Mouse (Mus musculus): ENCODE results near the gene Parva. TPM values are rescaled to one million over a fixed set of nuclear protein-coding genes. Genes with fewer than 3 reads are reported as not detected.

The Parva gene
- polyA plus RNA-seq, 1 experiment from 2014 or later, result 26.2 TPM

DNA sequence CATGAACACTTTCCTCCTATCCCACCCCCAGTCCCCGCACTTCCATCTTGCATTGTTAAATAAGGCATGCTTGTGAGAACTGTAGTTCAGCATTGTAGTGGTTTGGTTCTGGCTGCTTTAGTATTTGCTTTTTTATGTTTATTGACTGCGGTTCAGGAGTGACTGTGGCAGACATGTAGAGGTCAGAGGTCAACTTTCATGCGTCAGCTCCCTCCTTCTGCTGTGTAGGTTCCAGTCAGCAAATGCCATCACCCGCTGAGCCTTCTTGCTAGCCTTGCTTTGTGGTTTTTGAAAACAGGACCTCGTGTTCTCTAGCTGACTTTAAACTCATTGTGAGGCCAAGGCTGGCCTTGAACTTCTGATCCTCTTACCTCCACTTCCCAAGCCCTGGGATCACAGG lies 103.6 kb downstream of the Parva start:
- Histone ChIP-seq H3K4me2 (no peak overlapping the region), H3K4me1 (replicated peaks) (peaks cover 34% of the 10 kb centered on the region), H3K36me3 (no peaks in the 10 kb centered on the region), H3K27me3 (no peaks in the 10 kb centered on the region), H3K27ac (replicated peaks) (no peak overlapping the region), H3K9me3 (no peaks in the 10 kb centered on the region), H3K4me3 (no peak overlapping the region), H3K9ac (no peak overlapping the region)
- 56% methylated on average over 5 of the region's 5 CpGs for WGBS
- no peak for ATAC-seq (ENCODE audit: low read depth)

DNA sequence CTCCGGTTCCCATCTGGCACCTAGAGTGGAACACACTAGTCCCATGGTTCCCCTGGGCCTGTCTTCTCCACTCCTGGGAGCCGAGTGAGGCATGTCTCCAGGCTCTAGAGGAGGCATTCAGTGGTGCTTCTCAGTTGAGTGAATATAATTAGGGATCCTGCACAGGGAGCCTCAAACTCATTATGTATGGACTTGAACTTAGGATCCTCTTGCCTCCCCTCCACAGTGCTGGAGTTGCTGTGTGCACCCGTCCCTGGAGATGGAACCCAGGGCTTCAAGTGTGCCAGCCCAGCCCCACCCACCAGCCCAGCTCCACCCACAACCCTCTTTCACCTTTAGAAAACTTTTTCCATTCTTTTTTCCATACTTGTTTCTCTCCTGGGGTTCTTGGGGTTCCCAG lies 106.8 kb downstream of the Parva start:
- no peaks in the 10 kb centered on the region for H3K27me3 ChIP-seq
- H3K4me3 ChIP-seq, result no peak overlapping the region
- 70% methylated on average over 3 of the region's 3 CpGs for WGBS
- no peaks in the 10 kb centered on the region for H3K36me3 ChIP-seq
- ATAC-seq (ENCODE audit: low read depth), result no peak
- H3K9me3 ChIP-seq, result no peaks in the 10 kb centered on the region
- H3K9ac ChIP-seq, result no peak overlapping the region
- H3K4me2 ChIP-seq, result no peak overlapping the region
- H3K4me1 ChIP-seq (replicated peaks), result peaks cover 23% of the 10 kb centered on the region
- H3K27ac ChIP-seq (replicated peaks), result no peak overlapping the region

DNA sequence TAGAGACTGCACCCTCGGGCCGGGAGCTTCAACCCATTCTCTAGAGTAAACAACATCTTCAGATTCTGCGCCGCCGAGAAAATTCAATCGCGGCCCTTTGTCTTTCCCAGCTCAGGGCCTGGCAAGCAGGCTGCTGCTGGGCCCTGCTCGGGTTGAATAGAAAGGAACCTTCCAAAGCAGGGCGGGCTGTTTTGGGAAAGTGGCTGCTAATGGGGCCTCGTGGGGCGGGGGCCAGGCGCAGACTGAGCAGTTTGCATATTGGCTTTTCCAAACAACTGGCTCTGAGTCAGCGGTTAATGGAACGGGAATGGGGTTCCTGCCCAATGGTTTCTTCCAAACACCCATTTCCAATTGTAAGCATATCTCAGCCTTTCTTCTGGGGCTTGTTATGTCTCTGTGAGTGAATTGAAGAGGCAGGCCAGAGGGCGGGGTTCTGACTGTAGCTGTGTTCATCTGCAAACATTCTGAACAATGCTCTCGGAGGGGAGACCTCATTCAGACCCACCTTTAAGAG lies 108.2 kb downstream of the Parva start:
- Histone ChIP-seq H3K36me3 (no peaks in the 10 kb centered on the region), H3K27ac (replicated peaks) (peak overlapping the region; percentile 74), H3K9ac (peak overlapping the region; percentile 6; the same call in 1 of the 2 replicates), H3K27me3 (no peaks in the 10 kb centered on the region), H3K9me3 (no peaks in the 10 kb centered on the region), H3K4me2 (peak overlapping the region; percentile 20; the same call in 1 of the 2 replicates), H3K4me1 (replicated peaks) (peaks cover 23% of the 10 kb centered on the region), H3K4me3 (no peak overlapping the region)
- ATAC-seq (ENCODE audit: low read depth), result peak; percentile 91
- 6% methylated on average over 16 of the region's 16 CpGs for WGBS

DNA sequence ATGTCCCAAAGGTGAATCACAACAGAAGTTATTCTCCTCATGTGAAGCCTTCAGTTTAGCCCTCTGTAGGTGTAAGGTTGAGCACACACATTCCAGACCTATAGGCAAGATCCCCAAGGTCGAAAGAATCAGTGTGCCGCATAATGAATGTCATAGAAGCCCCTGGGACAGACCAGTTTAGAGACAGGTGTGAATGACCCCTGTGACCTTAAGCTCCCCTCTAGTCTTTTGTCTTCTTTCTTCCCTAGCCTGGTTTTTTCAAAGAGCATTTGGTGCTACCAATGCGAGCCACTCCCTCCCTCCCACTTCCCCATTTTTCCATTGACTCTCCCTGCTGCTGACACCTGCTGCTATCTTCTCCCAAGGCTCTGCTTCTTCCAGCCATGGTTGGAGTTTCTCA lies 121.8 kb downstream of the Parva start:
- H3K4me2 ChIP-seq, result no peak overlapping the region
- H3K36me3 ChIP-seq, result peaks cover 20% of the 10 kb centered on the region; the same call in 1 of the 2 replicates
- H3K27me3 ChIP-seq, result no peaks in the 10 kb centered on the region
- no peak overlapping the region for H3K9ac ChIP-seq
- WGBS, result 72% methylated on average over 3 of the region's 3 CpGs
- H3K9me3 ChIP-seq, result no peaks in the 10 kb centered on the region
- H3K27ac ChIP-seq (replicated peaks), result no peak overlapping the region
- no peak overlapping the region for H3K4me3 ChIP-seq
- ATAC-seq (ENCODE audit: low read depth), result no peak
- no peaks in the 10 kb centered on the region for H3K4me1 ChIP-seq (replicated peaks)

DNA sequence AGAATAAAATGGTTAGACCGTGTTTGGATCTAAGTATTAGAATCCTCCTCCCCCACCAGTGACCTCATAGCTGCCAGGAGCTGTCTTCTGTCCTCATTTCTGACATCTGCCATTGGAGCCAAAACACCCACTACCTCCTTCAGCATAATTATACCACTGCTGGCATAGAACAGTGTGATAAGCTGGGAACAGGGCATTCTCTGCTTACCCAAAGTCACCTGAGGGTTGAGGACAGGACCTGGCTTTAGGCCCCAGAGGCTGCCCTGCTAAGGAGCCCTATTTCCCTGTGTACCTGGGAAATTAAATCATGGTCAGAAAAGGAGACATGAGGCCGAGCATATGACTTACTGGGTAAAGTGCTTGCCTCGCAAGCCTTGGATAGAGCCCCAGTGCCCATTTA lies 134.2 kb downstream of the Parva start:
- H3K4me2 ChIP-seq, result no peak overlapping the region
- 94% methylated on average over 3 of the region's 3 CpGs for WGBS
- H3K27ac ChIP-seq (replicated peaks), result no peak overlapping the region
- no peaks in the 10 kb centered on the region for H3K4me1 ChIP-seq (replicated peaks)
- no peak overlapping the region for H3K9ac ChIP-seq
- no peak overlapping the region for H3K4me3 ChIP-seq
- no peak for ATAC-seq (ENCODE audit: low read depth)
- H3K27me3 ChIP-seq, result no peaks in the 10 kb centered on the region
- 0 out of 2 replicates have a peak, but pooled peaks cover 4% of the 10 kb centered on the region for H3K9me3 ChIP-seq
- peaks cover 7% of the 10 kb centered on the region; the same call in 1 of the 2 replicates for H3K36me3 ChIP-seq

DNA sequence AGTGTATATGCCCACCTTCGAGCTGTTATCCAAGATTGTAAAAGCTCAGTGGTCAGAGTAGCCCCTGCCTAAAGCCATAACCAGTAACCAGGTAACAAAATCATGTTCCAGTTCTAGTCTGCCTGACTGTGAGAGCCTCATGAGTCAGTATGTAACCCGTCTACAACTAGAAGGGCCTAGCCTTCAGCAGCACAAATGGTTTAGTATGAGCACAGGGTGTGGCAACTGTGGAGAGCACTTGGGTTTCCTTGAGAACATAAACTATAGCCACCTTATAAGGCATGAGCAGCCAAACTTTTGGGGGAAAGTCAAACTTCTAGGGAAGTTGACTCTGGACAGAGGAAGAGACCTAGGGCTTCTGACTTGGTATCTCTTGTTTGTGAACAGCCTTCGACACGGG lies 139.7 kb downstream of the Parva start:
- Histone ChIP-seq H3K27me3 (no peaks in the 10 kb centered on the region), H3K4me2 (no peak overlapping the region), H3K4me3 (no peak overlapping the region), H3K9ac (no peak overlapping the region), H3K27ac (replicated peaks) (no peak overlapping the region), H3K9me3 (0 out of 2 replicates have a peak, but pooled peaks cover 4% of the 10 kb centered on the region), H3K4me1 (replicated peaks) (peaks cover 9% of the 10 kb centered on the region), H3K36me3 (no peaks in the 10 kb centered on the region)
- ATAC-seq (ENCODE audit: low read depth), result no peak
- WGBS, result 95% methylated on average over 4 of the region's 4 CpGs

DNA sequence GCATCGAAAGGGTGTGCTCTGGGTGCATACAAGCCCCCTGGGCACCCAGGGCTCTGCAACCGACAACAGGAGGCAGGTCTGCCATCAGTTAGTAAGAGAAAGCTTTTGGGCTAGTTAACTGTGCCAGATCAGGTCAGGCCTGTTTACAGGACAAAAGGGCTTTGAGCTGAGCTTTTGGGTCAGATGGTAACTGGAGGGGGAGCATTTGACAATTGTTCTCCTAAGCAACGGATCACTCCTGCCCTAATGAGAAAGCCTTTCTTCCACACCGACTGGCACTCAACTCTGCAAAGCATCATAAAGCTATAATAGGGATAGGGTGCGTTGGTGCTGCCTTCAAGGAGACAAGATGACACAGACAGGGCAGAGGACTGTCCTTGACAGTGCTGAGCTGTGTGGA lies 141.7 kb downstream of the Parva start:
- no peak overlapping the region for H3K4me2 ChIP-seq
- H3K4me1 ChIP-seq (replicated peaks), result peaks cover 9% of the 10 kb centered on the region
- H3K36me3 ChIP-seq, result no peaks in the 10 kb centered on the region
- no peak overlapping the region for H3K27ac ChIP-seq (replicated peaks)
- H3K9ac ChIP-seq, result no peak overlapping the region
- 0 out of 2 replicates have a peak, but pooled peaks cover 4% of the 10 kb centered on the region for H3K9me3 ChIP-seq
- no peak for ATAC-seq (ENCODE audit: low read depth)
- 23% methylated on average over 5 of the region's 5 CpGs for WGBS
- no peak overlapping the region for H3K4me3 ChIP-seq
- no peaks in the 10 kb centered on the region for H3K27me3 ChIP-seq

DNA sequence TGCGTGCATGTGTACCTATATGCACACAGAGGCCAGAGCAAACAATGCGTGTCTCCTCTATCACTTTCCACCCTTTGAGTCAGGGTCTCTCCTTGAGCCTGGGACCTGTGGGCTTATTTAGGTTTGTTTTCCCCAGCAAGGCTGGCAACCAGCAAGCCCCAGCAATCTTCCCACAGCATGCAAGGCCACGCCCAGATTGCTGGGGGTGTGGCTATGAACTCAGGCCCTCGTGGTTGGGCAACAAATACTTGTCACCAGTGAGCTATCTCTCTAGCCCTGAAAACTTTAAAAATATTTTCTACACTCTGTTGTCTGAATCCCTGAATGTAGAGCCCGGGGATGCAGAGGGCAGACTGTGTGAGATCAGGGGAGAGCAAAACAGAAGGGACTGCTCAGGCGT lies 154.3 kb downstream of the Parva start:
- Histone ChIP-seq H3K27me3 (no peaks in the 10 kb centered on the region), H3K4me2 (no peak overlapping the region), H3K4me3 (no peak overlapping the region), H3K4me1 (replicated peaks) (no peaks in the 10 kb centered on the region), H3K9ac (no peak overlapping the region), H3K36me3 (no peaks in the 10 kb centered on the region), H3K9me3 (0 out of 2 replicates have a peak, but pooled peaks cover 3% of the 10 kb centered on the region), H3K27ac (replicated peaks) (no peak overlapping the region)
- WGBS, result 82% methylated on average over 6 of the region's 6 CpGs
- no peak for ATAC-seq (ENCODE audit: low read depth)

DNA sequence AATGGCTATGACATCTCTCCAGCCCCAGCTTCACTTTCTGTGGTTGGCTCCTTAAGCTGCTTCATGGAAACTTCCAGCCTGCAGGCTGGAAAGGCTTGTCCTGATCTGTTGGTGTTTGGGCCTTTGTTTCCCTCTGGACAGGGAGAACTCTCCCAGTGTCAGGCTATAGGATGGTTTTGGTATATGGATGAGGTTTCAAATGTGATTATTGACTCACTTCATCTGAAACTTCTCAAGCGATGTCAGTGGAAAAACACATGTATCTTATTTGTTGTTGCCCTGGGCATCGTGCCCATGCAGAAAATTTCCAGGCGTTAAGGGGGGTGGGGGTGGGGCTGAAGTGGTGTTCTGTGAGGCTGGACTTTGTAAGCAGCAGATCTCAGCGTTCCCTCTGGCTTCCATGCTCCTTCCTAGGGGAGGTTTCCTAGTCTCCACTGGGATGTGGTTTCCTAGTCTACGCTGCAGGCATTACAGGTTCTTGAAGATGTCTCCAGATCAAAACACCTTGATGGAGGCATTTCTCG lies 155.6 kb downstream of the Parva start:
- Histone ChIP-seq H3K27me3 (no peaks in the 10 kb centered on the region), H3K36me3 (no peaks in the 10 kb centered on the region), H3K4me1 (replicated peaks) (no peaks in the 10 kb centered on the region), H3K9me3 (0 out of 2 replicates have a peak, but pooled peaks cover 3% of the 10 kb centered on the region), H3K4me3 (no peak overlapping the region), H3K4me2 (no peak overlapping the region), H3K27ac (replicated peaks) (no peak overlapping the region), H3K9ac (no peak overlapping the region)
- no peak for ATAC-seq (ENCODE audit: low read depth)
- WGBS, result 83% methylated on average over 6 of the region's 6 CpGs

DNA sequence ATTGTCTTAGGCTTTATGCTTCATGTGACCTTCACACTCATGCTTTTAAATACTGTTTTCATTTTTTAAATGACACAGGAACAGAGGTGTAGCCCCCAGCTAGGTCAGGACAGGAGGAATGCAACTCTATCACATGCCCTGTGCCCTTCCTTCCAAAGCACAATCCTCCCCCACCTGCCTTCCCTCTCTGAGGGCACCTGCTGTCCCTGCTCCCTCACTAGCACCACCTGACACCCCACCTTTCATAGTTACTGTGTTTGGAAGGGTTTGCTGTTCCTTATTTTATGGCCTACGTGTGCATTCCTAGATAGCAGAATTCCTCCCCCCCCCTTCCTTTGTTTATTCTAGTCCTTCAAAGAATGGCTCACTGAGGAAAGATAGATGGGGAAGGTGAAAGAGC lies 160.1 kb downstream of the Parva start:
- Histone ChIP-seq H3K27ac (replicated peaks) (no peak overlapping the region), H3K4me3 (no peak overlapping the region), H3K4me1 (replicated peaks) (peaks cover 10% of the 10 kb centered on the region; the same call in 1 of the 2 replicates), H3K36me3 (no peaks in the 10 kb centered on the region), H3K27me3 (no peaks in the 10 kb centered on the region), H3K9ac (no peak overlapping the region), H3K4me2 (no peak overlapping the region), H3K9me3 (0 out of 2 replicates have a peak, but pooled peaks cover 3% of the 10 kb centered on the region)
- ATAC-seq (ENCODE audit: low read depth), result no peak
- WGBS, result 54% methylated on average over 1 of the region's 1 CpGs

DNA sequence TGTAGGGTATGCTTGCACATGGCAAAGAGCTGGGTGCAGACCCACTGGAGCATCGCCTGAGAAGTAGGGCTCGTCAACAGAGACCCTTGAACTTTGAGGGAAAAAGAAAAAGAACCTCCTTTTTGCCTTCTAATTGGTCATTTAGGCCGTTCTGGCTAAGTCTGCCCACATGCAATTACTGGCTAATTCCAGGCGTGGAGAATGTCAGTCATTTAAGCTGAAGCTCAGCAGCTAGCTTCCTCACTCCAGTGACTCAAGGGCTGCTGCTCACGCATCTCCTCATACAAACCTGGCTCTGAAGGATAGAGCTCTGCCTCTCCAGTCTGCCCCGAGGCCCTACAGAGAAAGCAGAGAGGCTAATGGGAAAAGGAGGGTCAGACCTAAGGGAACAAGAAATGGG lies 162.2 kb downstream of the Parva start:
- Histone ChIP-seq H3K4me3 (no peak overlapping the region), H3K36me3 (no peaks in the 10 kb centered on the region), H3K9ac (no peak overlapping the region), H3K27me3 (no peaks in the 10 kb centered on the region), H3K27ac (replicated peaks) (no peak overlapping the region), H3K4me1 (replicated peaks) (peaks cover 12% of the 10 kb centered on the region; the same call in 1 of the 2 replicates), H3K9me3 (0 out of 2 replicates have a peak, but pooled peaks cover 3% of the 10 kb centered on the region), H3K4me2 (no peak overlapping the region)
- WGBS, result 60% methylated on average over 6 of the region's 6 CpGs
- ATAC-seq (ENCODE audit: low read depth), result peak; percentile 45; the same call in 1 of the 2 replicates

DNA sequence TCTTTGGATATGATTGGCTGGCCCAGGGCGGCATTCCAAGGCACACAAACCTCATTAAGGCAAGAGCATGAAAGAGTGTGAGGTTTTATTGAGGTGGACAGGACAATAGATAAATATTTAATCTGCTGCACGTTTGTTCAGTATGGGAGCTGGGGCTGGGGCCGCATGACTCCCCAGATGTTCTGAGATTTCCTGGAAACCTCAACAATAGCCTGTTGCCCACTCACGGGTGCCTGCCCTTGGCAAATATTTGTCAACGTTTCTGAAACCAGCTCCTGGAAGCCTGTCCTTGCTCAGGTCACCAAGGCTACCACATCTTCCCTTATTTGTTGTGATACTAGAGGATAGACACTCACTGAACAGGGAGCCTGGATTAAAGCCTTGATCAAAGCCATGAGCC lies 166.3 kb downstream of the Parva start:
- Histone ChIP-seq H3K27me3 (no peaks in the 10 kb centered on the region), H3K4me3 (no peak overlapping the region), H3K9me3 (no peaks in the 10 kb centered on the region), H3K36me3 (no peaks in the 10 kb centered on the region), H3K4me2 (no peak overlapping the region), H3K27ac (replicated peaks) (no peak overlapping the region), H3K9ac (no peak overlapping the region), H3K4me1 (replicated peaks) (peaks cover 12% of the 10 kb centered on the region; the same call in 1 of the 2 replicates)
- ATAC-seq (ENCODE audit: low read depth), result no peak
- WGBS, result 66% methylated on average over 5 of the region's 5 CpGs

All from neural tube, embryonic 13.5 days (tissue).